Mouse (Mus musculus) brown adipose tissue, adult 24 weeks (tissue): ENCODE measurements around the gene Tmem135. TPM values are rescaled to one million over a fixed set of nuclear protein-coding genes. Genes with fewer than 3 reads are reported as not detected.

Source experiments
- H3K27ac ChIP-seq: fragments of 200-500 bp; replicated peaks from 2 replicates; pipeline ENCODE4 v1.5.1; 2012; ENCODE audit warnings: low read depth, mild to moderate bottlenecking, low read length
- H3K4me1 ChIP-seq: fragments of 200-500 bp; 2 replicates; pipeline ENCODE4 v1.6.1; 2012; ENCODE audit warnings: low read length, mixed read lengths; ENCODE audit not compliant: control insufficient read depth, insufficient read depth, insufficient read length
- H3K4me3 ChIP-seq: fragments of 200-500 bp; 2 replicates; pipeline ENCODE4 v1.5.1; 2012; ENCODE audit warnings: low read depth, mild to moderate bottlenecking, low read length, moderate library complexity; ENCODE audit not compliant: insufficient read depth
- polyA plus RNA-seq: library from polyadenylated mRNA; stranded (reverse); fragments of >200 nt; gene quantifications from 2 replicates; pipeline ENCODE4 v1.2.4, GENCODE M21; 2012; ENCODE audit not compliant: missing spikeins, insufficient read depth, insufficient read length

The Tmem135 gene
- polyA plus RNA-seq, 1 experiment, result 134 TPM

DNA sequence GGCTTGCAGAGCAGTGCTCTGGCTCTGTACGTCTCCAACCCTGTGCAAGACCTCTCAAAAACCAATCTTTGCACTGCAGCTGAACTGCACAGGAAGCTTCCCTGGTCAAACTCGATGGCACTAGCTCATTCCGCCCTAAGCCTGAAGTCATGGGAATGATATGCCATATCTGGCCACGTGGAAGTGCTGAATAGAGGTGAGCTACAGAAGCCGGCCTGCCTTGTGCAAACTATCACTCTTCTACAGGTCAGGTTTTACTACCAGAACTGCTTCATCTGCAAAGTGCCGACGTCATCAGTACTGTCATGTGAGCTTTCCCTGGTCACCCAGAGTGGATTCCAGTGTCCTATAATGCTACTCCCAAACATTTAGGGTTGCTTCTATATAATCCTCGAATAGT, 246.7 kb downstream of the Tmem135 start:
- Histone ChIP-seq H3K27ac (no peak overlapping the region), H3K4me1 (no peaks in the 10 kb centered on the region), H3K4me3 (no peak overlapping the region)

DNA sequence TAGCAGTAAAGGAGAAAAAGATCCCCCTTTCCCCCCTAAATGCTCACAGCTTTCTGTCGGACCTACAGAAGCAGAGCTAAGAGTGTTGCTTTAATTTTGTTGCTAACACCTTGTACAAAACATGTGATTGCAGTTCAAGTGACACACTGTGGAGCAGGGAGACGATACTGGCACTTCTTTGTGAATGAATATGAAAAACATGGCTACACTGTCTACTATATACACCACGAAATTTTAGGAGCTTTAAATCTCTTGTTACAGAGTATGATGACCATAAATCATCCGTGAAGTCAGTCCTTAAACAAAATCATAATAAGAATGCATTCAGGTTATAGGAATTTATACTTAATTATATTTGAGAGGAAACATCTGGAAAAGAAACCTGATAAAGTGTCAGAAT, 247.4 kb downstream of the Tmem135 start:
- Histone ChIP-seq H3K27ac (no peak overlapping the region), H3K4me1 (no peaks in the 10 kb centered on the region)

DNA sequence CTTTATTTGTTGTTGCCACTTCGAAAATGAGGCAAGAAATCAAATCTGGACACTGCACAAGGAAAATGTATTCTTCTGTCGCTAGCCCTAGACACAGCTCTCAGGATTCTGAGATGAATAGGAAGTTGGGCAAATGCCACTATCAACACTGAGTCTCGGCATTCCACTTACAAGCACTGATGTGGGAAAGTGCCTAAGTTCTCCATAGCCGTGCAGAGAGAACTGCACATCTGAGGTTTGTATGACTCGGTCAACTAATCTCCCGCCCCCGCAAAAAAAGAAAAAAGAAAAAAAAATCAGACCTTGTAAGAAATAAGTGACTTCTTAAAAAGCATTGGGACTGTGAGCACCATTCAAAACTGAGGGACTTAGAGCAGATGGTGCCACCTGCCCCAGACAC, 248.3 kb downstream of the Tmem135 start:
- Histone ChIP-seq H3K4me3 (no peak overlapping the region), H3K27ac (no peak overlapping the region), H3K4me1 (no peaks in the 10 kb centered on the region)

More for the DNA sequence above, 247.4 kb downstream of the Tmem135 start:
- H3K4me3 ChIP-seq, result no peak overlapping the region

DNA sequence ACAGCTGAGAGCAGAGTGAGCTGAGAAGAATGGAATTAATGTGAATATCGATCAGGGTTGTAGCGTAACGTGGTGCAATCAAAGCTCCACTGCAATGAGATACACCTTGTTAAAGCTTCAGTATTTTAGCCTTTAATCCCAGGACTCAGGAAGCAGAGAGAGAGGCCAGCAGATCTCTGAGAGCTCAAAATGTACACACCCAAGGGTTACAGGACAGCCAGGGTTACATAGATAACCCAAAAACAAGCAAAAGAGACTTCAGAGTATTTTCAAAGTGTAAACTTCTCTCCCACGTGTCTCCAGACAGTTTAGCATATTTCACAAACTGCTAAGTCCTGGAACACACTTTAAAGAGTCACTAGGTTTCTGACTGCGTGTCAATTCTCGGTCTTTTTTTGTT, 248.8 kb downstream of the Tmem135 start:
- no peak overlapping the region for H3K4me3 ChIP-seq
- no peaks in the 10 kb centered on the region for H3K4me1 ChIP-seq
- H3K27ac ChIP-seq, result no peak overlapping the region

DNA sequence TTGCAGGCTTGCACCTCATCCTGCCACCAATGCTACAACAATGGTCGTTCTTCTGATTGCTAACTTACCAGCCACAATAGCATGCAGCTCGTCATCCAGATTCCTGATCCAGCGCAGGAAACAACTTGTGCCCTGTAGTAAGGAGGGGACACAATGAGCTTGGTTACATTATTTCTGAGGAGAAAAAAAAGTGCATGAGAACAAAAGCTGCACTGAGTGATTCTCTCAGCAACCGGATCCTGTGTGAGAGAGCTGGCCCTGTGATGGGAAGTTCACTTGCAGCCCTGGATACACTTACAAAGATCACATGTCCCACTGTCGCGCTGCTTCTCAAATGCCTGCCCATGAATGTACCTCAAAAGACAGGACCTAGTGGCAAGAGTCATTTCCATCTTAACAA, 252.7 kb downstream of the Tmem135 start:
- H3K27ac ChIP-seq, result no peak overlapping the region

DNA sequence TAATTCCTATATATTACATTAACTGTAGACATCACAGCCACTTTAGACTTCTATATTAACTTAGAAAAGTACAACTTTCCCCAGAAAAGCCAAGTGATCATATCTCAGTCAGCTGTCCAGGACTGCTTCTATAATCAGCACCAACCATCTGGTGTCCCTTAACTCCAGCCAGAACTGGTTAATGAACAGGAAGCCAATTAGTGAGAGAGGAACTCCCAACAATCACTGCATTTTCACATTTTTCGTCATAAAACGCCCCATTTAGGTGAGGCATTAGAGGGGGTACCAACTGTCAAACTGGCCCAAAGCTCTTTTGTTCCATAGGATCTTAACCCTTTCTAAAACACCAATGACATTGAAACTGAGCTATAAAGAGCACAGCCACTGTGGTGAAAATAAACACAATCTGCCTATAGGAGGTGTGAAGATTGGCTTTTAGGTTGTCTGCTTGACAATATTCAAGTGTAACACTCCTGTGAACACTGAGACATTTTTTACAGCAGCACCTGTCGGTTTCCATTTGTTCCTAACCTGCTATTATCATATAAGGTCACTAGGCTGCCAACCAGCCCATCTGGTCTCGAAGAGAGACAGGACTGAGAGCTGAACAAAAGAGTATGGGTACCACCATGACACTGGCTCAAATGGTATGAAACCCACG, 263.3 kb downstream of the Tmem135 start:
- H3K4me3 ChIP-seq, result no peak overlapping the region
- no peak overlapping the region for H3K27ac ChIP-seq
- H3K4me1 ChIP-seq, result no peaks in the 10 kb centered on the region

More for the DNA sequence above, 252.7 kb downstream of the Tmem135 start:
- H3K4me1 ChIP-seq, result no peaks in the 10 kb centered on the region
- no peak overlapping the region for H3K4me3 ChIP-seq

DNA sequence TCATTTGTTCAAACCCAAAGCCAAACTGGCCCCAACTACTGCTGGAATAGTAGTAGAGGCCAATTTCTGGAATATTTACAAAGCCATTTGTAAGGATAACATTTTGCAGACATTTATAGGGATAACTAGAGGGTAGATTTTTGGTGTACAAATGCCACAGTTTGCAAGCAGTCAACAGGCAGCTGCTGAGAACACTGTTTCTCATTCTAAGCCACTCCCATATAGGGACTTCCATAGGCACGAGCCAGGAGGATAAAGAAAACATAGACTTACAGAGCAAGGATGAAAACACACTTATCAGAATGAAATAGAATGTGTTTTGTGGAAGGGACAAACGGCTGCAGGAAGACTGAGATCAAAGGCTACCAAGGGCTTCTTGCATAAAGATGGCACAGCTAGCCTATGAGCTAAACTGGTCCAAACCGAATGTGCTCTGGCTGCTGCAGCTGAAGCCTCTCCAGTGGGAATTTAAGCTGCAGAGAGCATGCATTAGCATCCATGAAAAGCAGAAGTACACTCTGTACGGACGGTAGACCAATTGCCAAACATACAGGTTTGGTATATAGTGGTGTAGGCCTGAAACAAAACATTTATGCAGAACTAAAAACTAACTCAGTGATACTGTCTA, 269.0 kb downstream of the Tmem135 start:
- Histone ChIP-seq H3K4me1 (no peaks in the 10 kb centered on the region), H3K27ac (no peak overlapping the region), H3K4me3 (no peak overlapping the region)

DNA sequence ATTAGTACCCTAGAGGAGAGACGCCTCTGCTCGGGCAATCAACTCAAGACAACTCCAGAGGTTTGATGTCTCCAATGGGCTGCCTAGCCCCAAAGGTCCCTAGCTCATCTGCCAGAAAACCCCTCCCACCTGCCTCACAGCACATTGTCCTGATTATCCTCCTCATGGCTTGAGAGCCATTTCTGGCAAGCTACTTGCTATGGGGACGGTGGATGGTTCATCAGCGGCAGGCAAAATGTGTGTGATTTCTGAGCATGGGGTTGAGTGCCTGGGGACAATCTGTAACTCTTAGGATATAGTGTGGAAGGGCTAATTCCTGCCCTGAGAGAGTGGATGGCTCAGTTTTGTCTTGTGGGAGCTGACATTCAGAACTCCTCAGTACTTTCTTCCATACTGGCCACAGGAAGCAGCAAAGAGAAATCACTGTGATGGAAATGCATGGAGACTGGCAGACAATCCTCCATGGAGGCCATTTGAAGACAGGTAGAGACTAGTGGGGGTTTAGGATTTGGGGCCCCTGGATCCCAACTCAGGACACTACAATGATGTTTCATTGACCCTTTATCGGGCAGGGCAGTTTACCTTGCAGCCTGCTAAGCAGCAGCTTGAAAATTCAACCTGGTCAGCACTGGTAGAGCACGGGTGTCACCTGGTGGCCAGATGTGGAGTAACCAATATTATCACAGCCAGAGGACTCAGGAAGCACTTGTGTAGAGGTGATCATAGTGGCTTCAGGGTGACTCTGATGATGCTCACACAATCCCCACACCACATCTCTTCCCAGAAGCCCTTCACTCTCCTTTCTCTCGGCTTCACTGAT, 277.7 kb downstream of the Tmem135 start:
- Histone ChIP-seq H3K27ac (no peak overlapping the region), H3K4me1 (no peaks in the 10 kb centered on the region), H3K4me3 (no peak overlapping the region)

DNA sequence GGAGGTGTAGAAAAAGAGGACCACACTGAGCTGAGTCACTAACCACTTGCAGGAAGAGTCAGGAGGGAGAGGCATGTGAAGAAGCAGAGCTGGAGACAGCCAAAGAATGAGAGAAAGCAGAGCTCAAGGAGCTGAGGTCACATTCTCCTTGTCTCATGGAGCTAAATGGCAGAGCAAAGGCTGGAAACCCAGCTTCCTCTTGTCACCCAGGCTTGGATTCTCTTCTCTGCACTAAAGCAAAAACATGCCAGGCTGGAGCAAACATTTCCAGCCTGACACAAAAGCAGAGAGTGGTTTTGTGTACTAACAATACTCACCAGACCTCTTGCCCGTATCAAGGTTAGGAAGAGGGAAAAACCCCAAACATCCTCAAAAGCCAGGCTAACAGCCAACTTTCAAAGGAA, 287.8 kb downstream of the Tmem135 start:
- Histone ChIP-seq H3K27ac (peak overlapping the region; percentile 55), H3K4me1 (peaks cover 8% of the 10 kb centered on the region), H3K4me3 (no peak overlapping the region)

DNA sequence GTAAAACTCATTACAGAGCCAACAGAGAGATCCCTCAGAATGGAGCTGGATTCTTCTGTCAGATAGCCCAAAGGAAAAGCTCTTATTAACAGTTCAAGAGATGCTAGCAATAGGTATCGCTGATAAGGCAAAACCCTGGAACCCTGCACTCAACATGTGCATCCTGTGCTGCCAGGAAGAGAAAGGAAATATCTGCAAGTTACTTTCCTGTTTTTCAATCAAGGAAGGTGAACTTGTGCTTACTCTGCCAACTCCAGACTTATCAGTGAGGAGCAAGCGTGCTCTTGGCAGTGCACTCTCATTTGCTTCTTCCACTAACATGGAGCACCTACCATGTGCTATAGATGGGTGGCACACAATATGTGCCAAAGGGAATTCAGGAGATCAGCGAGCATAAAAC, 288.4 kb downstream of the Tmem135 start:
- H3K27ac ChIP-seq, result peak overlapping the region; percentile 79
- no peak overlapping the region for H3K4me3 ChIP-seq
- H3K4me1 ChIP-seq, result peaks cover 8% of the 10 kb centered on the region

DNA sequence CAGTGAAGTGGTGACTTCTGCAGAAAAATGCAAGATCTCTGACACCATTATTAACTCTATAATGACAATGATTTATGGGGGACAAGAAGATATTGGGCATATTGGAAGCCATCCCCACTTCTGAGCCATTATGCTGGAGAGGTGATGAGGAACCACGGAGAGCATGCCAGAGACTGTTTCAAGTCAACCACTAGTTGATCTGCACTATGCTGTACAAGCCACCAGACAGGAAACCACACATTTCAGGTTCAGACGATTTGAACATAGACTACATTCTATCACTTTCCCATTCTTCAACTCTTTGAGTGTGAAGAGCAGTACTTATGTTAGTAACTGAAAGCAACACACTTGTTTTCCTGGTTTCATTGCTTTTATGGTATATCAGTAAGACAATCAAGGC, 297.6 kb downstream of the Tmem135 start:
- peaks cover 5% of the 10 kb centered on the region; the same call in 1 of the 2 replicates for H3K4me1 ChIP-seq
- peak overlapping the region; percentile 96 for H3K27ac ChIP-seq
- no peak overlapping the region for H3K4me3 ChIP-seq

DNA sequence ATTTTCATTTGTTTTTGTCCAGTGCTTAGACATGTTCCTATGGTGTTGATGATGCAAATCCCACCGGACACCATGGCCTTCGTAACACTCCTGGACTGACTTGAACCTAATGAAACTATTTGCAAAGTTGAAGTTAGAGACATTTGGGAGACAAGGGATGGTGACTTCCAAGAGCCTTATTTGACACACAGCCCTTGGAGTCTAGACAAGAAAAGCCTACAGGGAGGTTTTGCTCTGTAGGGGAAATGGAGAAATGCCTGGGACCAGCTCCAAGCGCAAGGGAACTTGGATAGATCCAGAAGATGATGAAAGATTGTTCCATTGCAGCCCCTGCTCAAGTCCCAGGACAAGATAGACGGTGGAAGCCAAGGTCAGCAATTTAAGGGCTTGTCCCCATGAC, 304.3 kb downstream of the Tmem135 start:
- Histone ChIP-seq H3K27ac (peak overlapping the region; percentile 88), H3K4me1 (peaks cover 2% of the 10 kb centered on the region; the same call in 1 of the 2 replicates), H3K4me3 (no peak overlapping the region)

Other genes with a start within 250 kb of the Tmem135 start
- 57.1 and 88.8 TPM in 2 replicates for gene Fzd4, start 133 bp upstream of the Tmem135 start, polyA plus RNA-seq
- 20.7 and 20.8 TPM in 2 replicates for gene Prss23, start 123.0 kb upstream of the Tmem135 start, polyA plus RNA-seq
- 55.4 and 76.9 TPM in 2 replicates for gene Me3, start 228.2 kb upstream of the Tmem135 start, polyA plus RNA-seq